Mouse (Mus musculus): ENCODE measurements at regions not wholly inside any gene's neighbourhood (a gene's known extent, or its start where the extent isn't known, plus 50 kb on each side); places are given as distances from the start of the nearest gene placed in this dataset.

GRCm38 (mm10) chr13:83207513-83207912, 296.3 kb upstream of the Mef2c start:
- no peak overlapping the region for H3K4me3 ChIP-seq
- no peaks in the 10 kb centered on the region for H3K4me1 ChIP-seq (replicated peaks)
- H3K27me3 ChIP-seq (ENCODE audit: insufficient read depth, poor library complexity, severe bottlenecking) = no peaks in the 10 kb centered on the region
- no peaks in the 10 kb centered on the region for H3K36me3 ChIP-seq
- WGBS = 84% methylated on average over 4 of the region's 4 CpGs
- no peak for DNase-seq (ENCODE audit: low spot score)
- H3K27ac ChIP-seq = no peak overlapping the region
- no peaks in the 10 kb centered on the region for H3K9me3 ChIP-seq

DNA sequence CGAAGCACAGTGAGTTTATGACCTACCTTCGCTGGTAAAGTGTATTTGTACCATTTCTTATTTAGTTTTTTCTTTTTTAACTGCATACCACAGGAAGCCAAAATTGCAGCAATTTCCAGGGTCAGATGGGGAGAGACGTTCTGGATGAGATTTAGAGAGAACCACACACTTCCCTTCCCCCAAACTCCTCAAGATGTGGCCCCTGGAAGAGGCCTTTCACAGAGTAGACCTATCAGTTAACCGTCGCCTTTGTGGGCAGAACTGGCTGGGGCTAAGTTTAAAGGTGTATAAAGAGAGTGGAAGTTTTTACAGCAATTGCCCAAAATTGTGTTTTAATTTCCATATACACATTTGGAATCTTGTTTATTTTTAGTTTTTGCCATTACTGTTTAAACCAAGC, 295.7 kb upstream of the Mef2c start:
- Histone ChIP-seq H3K4me1 (replicated peaks) (no peaks in the 10 kb centered on the region), H3K27me3 (ENCODE audit: insufficient read depth, poor library complexity, severe bottlenecking) (no peaks in the 10 kb centered on the region), H3K36me3 (no peaks in the 10 kb centered on the region), H3K27ac (no peak overlapping the region), H3K9me3 (no peaks in the 10 kb centered on the region), H3K4me3 (no peak overlapping the region)
- DNase-seq (ENCODE audit: low spot score) = no peak
- 84% methylated on average over 5 of the region's 5 CpGs for WGBS

- Histone ChIP-seq H3K27me3 (ENCODE audit: insufficient read depth, poor library complexity, severe bottlenecking) (no peaks in the 10 kb centered on the region), H3K9me3 (no peaks in the 10 kb centered on the region), H3K4me3 (no peak overlapping the region), H3K4me1 (replicated peaks) (no peaks in the 10 kb centered on the region), H3K27ac (no peak overlapping the region), H3K36me3 (no peaks in the 10 kb centered on the region)
- no peak for DNase-seq (ENCODE audit: low spot score)
Observed at GRCm38 (mm10) chr13:83214811-83215210, 289.0 kb upstream of the Mef2c start.

GRCm38 (mm10) chr13:83216454-83216853, 287.4 kb upstream of the Mef2c start:
- H3K27me3 ChIP-seq (ENCODE audit: insufficient read depth, poor library complexity, severe bottlenecking) = no peaks in the 10 kb centered on the region
- DNase-seq (ENCODE audit: low spot score) = no peak
- 90% methylated on average over 3 of the region's 3 CpGs for WGBS

GRCm38 (mm10) chr13:83252452-83252851, 251.4 kb upstream of the Mef2c start:
- no peak for DNase-seq (ENCODE audit: low spot score)
- Histone ChIP-seq H3K27ac (no peak overlapping the region), H3K36me3 (no peaks in the 10 kb centered on the region), H3K9me3 (no peaks in the 10 kb centered on the region), H3K4me3 (no peak overlapping the region), H3K27me3 (ENCODE audit: insufficient read depth, poor library complexity, severe bottlenecking) (no peaks in the 10 kb centered on the region), H3K4me1 (replicated peaks) (no peaks in the 10 kb centered on the region)
- 91% methylated on average over 1 of the region's 1 CpGs for WGBS

More at GRCm38 (mm10) chr13:83216454-83216853, 287.4 kb upstream of the Mef2c start:
- Histone ChIP-seq H3K9me3 (no peaks in the 10 kb centered on the region), H3K27ac (no peak overlapping the region), H3K36me3 (no peaks in the 10 kb centered on the region), H3K4me1 (replicated peaks) (no peaks in the 10 kb centered on the region), H3K4me3 (no peak overlapping the region)

DNA sequence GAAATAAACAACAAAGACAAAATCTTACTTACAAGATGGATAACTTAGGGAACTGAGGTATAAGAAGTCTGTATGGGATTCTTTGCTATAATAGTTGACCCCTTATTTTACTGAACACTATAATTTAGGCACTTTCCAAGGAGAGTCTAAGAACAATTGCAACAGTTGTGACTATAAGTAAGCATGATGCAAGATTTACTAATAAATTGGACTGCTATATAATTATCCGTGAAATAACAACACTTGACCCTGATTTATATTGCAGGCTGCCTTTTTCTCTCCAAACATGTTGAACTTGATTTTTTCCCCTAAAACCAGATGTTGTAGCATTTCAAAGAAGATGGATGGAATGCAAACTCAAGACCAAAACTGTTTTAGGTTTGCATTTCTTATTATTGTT, 237.2 kb upstream of the Mef2c start:
- WGBS = 87% methylated on average over 1 of the region's 1 CpGs
- H3K27me3 ChIP-seq (ENCODE audit: insufficient read depth, poor library complexity, severe bottlenecking) = no peaks in the 10 kb centered on the region
- no peaks in the 10 kb centered on the region for H3K36me3 ChIP-seq
- no peaks in the 10 kb centered on the region for H3K4me1 ChIP-seq (replicated peaks)
- no peaks in the 10 kb centered on the region for H3K9me3 ChIP-seq
- no peak overlapping the region for H3K4me3 ChIP-seq
- DNase-seq (ENCODE audit: low spot score) = no peak
- H3K27ac ChIP-seq = no peak overlapping the region

- DNase-seq (ENCODE audit: low spot score) = no peak
- H3K27me3 ChIP-seq (ENCODE audit: insufficient read depth, poor library complexity, severe bottlenecking) = no peaks in the 10 kb centered on the region
Observed at GRCm38 (mm10) chr13:83268663-83269062, 235.2 kb upstream of the Mef2c start.

DNA sequence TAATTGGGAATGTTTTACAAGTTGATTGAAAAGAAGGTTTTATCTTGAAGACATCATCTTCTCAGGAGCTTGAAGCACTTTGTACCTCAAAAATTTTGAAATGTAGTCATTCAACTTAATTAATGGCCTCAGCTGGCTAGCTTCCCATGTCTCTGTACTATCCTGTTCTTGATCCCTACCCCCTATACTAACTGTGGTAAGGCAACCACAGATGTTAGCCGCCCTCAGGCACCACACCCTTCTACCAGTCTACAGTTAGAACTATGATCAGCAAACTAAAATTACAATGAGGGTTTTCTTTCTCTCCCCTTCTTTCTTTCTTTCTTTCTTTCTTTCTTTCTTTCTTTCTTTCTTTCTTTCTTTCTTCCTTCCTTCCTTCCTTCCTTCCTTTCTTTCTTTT, 225.1 kb upstream of the Mef2c start:
- Histone ChIP-seq H3K9me3 (no peaks in the 10 kb centered on the region), H3K27ac (no peak overlapping the region), H3K4me1 (replicated peaks) (no peaks in the 10 kb centered on the region), H3K27me3 (ENCODE audit: insufficient read depth, poor library complexity, severe bottlenecking) (no peaks in the 10 kb centered on the region), H3K36me3 (no peaks in the 10 kb centered on the region), H3K4me3 (no peak overlapping the region)
- WGBS = 82% methylated on average over 1 of the region's 1 CpGs
- no peak for DNase-seq (ENCODE audit: low spot score)

More at GRCm38 (mm10) chr13:83268663-83269062, 235.2 kb upstream of the Mef2c start:
- Histone ChIP-seq H3K36me3 (no peaks in the 10 kb centered on the region), H3K9me3 (no peaks in the 10 kb centered on the region), H3K4me3 (no peak overlapping the region), H3K27ac (no peak overlapping the region), H3K4me1 (replicated peaks) (no peaks in the 10 kb centered on the region)
- 81% methylated on average over 3 of the region's 3 CpGs for WGBS

- no peak overlapping the region for H3K4me3 ChIP-seq
- no peak for DNase-seq (ENCODE audit: low spot score)
- 79% methylated on average over 3 of the region's 3 CpGs for WGBS
- H3K27me3 ChIP-seq (ENCODE audit: insufficient read depth, poor library complexity, severe bottlenecking) = no peaks in the 10 kb centered on the region
- H3K9me3 ChIP-seq = no peaks in the 10 kb centered on the region
- no peaks in the 10 kb centered on the region for H3K36me3 ChIP-seq
- no peak overlapping the region for H3K27ac ChIP-seq
- H3K4me1 ChIP-seq (replicated peaks) = no peaks in the 10 kb centered on the region
Observed at GRCm38 (mm10) chr13:83307696-83308095, 196.1 kb upstream of the Mef2c start.

DNA sequence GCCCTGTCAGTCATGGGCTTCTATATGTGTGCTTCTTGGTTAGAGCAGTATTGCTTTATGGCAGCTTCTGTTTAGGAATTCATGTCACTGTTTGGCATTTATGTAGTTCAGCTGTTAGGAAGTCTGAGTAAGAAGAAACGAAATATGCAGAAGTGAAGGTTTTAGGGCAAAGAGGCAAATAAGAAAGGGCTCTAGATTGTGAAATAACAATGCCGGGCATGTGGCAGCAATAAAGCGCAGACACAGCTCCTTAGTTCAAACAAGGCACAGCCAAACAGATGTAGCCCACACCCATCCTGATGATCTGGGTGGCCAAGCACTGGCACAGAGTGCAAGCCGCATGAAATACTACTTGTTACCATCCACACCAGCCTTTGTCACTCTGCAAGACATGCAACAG, 175.3 kb upstream of the Mef2c start:
- Histone ChIP-seq H3K27ac (no peak overlapping the region), H3K27me3 (ENCODE audit: insufficient read depth, poor library complexity, severe bottlenecking) (no peaks in the 10 kb centered on the region), H3K9me3 (no peaks in the 10 kb centered on the region), H3K36me3 (no peaks in the 10 kb centered on the region), H3K4me1 (replicated peaks) (0 out of 2 replicates have a peak, but pooled peaks cover 4% of the 10 kb centered on the region), H3K4me3 (no peak overlapping the region)
- no peak for DNase-seq (ENCODE audit: low spot score)
- WGBS = 64% methylated on average over 4 of the region's 4 CpGs

DNA sequence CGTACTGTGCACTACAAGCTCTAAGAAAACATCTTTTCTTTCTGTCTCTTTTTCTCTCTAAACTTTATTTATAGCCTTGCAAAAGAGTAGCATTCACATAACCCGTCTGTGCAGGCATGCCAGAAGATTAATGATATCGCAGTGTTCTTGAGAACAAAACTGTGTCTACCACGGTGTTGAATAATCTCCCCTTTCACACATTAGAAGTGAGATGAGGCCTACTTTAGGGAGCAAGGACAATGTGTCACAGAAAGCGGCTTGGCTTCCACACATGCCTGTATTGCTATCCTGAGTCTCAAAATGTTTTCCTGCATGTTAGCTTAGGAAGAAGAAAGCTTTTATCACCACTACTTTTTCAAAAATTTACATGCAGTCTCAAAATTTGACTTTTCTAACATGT, 170.1 kb upstream of the Mef2c start:
- H3K27me3 ChIP-seq (ENCODE audit: insufficient read depth, poor library complexity, severe bottlenecking) = no peaks in the 10 kb centered on the region

DNA sequence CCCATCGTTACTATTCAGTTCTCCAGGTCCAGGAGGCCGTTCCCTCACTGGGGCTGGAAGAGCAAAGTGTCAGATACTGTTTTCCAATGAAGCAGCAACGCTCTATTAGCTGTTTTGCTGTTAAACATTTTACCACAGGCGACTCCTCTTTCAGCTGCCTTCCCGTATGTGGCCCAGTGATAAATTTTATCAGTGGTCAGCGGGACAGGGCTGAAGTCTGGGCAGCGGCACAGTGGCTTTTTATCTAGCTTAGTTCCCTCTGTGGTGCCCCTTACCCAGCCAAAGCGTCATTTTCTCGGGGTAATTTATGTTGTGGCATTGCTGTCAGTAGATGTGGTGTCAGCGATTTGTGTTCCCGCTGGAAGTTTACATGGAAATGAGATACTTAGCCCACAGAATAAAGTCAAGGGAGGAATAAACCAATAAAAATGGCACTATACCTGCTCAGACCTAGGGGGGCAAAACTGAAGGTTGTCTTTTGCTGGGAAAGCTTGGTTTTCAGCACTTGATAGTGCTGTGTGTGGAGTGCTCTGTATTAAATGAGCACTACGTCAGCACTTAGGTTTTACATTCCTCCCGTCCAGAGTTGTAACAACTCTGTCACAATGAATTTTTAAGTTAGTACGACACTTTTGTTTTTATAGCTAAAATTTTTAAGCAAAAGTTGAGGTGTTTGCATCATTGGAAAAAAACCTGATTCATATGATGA, 159.1 kb upstream of the Mef2c start:
- H3K4me3 ChIP-seq = no peak overlapping the region
- no peak for DNase-seq (ENCODE audit: low spot score)
- no peaks in the 10 kb centered on the region for H3K36me3 ChIP-seq
- no peak overlapping the region for H3K27ac ChIP-seq
- H3K4me1 ChIP-seq (replicated peaks) = no peaks in the 10 kb centered on the region
- H3K9me3 ChIP-seq = no peaks in the 10 kb centered on the region
- WGBS = 88% methylated on average over 14 of the region's 14 CpGs
- no peaks in the 10 kb centered on the region for H3K27me3 ChIP-seq (ENCODE audit: insufficient read depth, poor library complexity, severe bottlenecking)

More for the DNA sequence above, 170.1 kb upstream of the Mef2c start:
- no peak overlapping the region for H3K27ac ChIP-seq
- H3K36me3 ChIP-seq = no peaks in the 10 kb centered on the region
- H3K4me1 ChIP-seq (replicated peaks) = 0 out of 2 replicates have a peak, but pooled peaks cover under 1% of the 10 kb centered on the region
- no peak for DNase-seq (ENCODE audit: low spot score)
- WGBS = 71% methylated on average over 5 of the region's 5 CpGs
- no peaks in the 10 kb centered on the region for H3K9me3 ChIP-seq
- H3K4me3 ChIP-seq = no peak overlapping the region

- WGBS = 81% methylated on average over 4 of the region's 4 CpGs
- Histone ChIP-seq H3K27ac (no peak overlapping the region), H3K4me1 (replicated peaks) (no peaks in the 10 kb centered on the region), H3K27me3 (ENCODE audit: insufficient read depth, poor library complexity, severe bottlenecking) (no peaks in the 10 kb centered on the region), H3K4me3 (no peak overlapping the region), H3K9me3 (no peaks in the 10 kb centered on the region), H3K36me3 (no peaks in the 10 kb centered on the region)
- no peak for DNase-seq (ENCODE audit: low spot score)
Observed at GRCm38 (mm10) chr13:83355341-83355740, 148.5 kb upstream of the Mef2c start.

DNA sequence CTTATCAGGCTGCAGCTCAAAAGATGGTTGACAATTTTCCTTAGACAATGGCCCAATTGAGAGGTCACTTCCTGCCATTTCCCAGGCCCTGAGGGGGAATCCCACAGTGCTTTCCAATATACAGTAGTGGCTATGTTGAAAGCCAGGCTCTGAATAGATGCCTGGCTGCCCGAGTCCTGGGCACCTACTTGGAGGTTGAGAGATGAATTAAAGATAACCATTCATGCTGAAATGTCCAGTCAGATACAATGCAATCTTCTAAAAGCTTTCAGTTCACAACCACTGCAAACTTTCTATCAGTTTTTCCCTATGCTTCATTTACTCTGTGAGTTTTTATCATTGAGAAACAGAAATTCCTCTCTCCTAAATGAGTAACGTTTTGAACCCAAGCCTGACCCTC, 143.3 kb upstream of the Mef2c start:
- H3K27me3 ChIP-seq (ENCODE audit: insufficient read depth, poor library complexity, severe bottlenecking) = no peaks in the 10 kb centered on the region
- no peak overlapping the region for H3K27ac ChIP-seq
- WGBS = 62% methylated on average over 2 of the region's 2 CpGs
- no peak for DNase-seq (ENCODE audit: low spot score)
- H3K36me3 ChIP-seq = no peaks in the 10 kb centered on the region
- no peak overlapping the region for H3K4me3 ChIP-seq
- no peaks in the 10 kb centered on the region for H3K9me3 ChIP-seq
- H3K4me1 ChIP-seq (replicated peaks) = no peaks in the 10 kb centered on the region
